Mouse (Mus musculus): ENCODE measurements around the gene Acsl1. TPM values are rescaled to one million over a fixed set of nuclear protein-coding genes. Genes with fewer than 3 reads are reported as not detected.

Gene Acsl1
- total and polyA plus RNA-seq, 3 experiments = 26.2 to 33.9 TPM; not detected in 1

GRCm38 (mm10) chr8:46568942-46569341 is 98.1 kb downstream of the Acsl1 start:
- Histone ChIP-seq H3K27ac (ENCODE audit: control insufficient read depth, low read depth, low read length) (no peak overlapping the region), H3K4me1 (ENCODE audit: control insufficient read depth in 1 of 2, insufficient read depth in 2 of 2, low read length in 2 of 2) (0 out of 4 replicates have a peak, but pooled peaks cover 0 to 2% of the 10 kb centered on the region in 2 experiments), H3K4me3 (ENCODE audit: control insufficient read depth in 1 of 2, insufficient read depth in 1 of 2, low read depth in 2 of 2, low read length in 2 of 2) (no peak overlapping the region), H3K9me3 (replicated peaks; ENCODE audit: insufficient read depth, low read length) (no peaks in the 10 kb centered on the region), H3K9ac (ENCODE audit: control insufficient read depth, low read depth, low read length, poor library complexity, severe bottlenecking) (no peak overlapping the region), H3K36me3 (ENCODE audit: control insufficient read depth in 1 of 2, insufficient read depth in 2 of 2, low read length in 2 of 2) (peaks cover 0 to 2% of the 10 kb centered on the region in 2 experiments; a peak in 1 of 4 replicates), H3K79me2 (ENCODE audit: control insufficient read depth, insufficient read depth, low read length, poor library complexity) (no peaks in the 10 kb centered on the region), H3K27me3 (ENCODE audit: control insufficient read depth in 1 of 2, insufficient read depth in 2 of 2, low read length in 2 of 2) (no peaks in the 10 kb centered on the region)
- peak; percentile 45 for DNase-seq (ENCODE audit: low read depth, low spot score)
- TF ChIP-seq E2F4 (IDR thresholded peaks at IDR 0.05; ENCODE audit: borderline replicate concordance, low read depth, low read length) = no peak
- TF ChIP-seq RAD21 (IDR thresholded peaks at IDR 0.05; ENCODE audit: low read depth, low read length) = peak; percentile 20
- no peak for TF ChIP-seq GATA1 (IDR thresholded peaks at IDR 0.05; ENCODE audit: low read depth, low read length)
- no peak for TF ChIP-seq MAZ (IDR thresholded peaks at IDR 0.05; ENCODE audit: low read depth, low read length)
- TF ChIP-seq MAX (IDR thresholded peaks at IDR 0.05; ENCODE audit: low read length) = no peak
- TF ChIP-seq MAFK (IDR thresholded peaks at IDR 0.05; ENCODE audit: borderline replicate concordance, low read depth, low read length) = no peak
- TF ChIP-seq SMC3 (IDR thresholded peaks at IDR 0.05; ENCODE audit: low read depth, low read length) = peak; percentile 48
- peak; percentile 29 to 57 (median 42) for TF ChIP-seq CTCF (IDR thresholded peaks at IDR 0.05 in 2 of 3, conservative IDR thresholded peaks at IDR 0.05 in 1 of 3; ENCODE audit: control insufficient read depth in 1 of 3, insufficient read depth in 1 of 3, low read depth in 2 of 3, low read length in 3 of 3, poor library complexity in 1 of 3, severe bottlenecking in 1 of 3)
- TF ChIP-seq NELFE (IDR thresholded peaks at IDR 0.05; ENCODE audit: low read depth, low read length) = no peak
- TF ChIP-seq KAT2A (conservative IDR thresholded peaks at IDR 0.05; ENCODE audit: low read depth, low read length) = no peak
- no peak for TF ChIP-seq ETS1 (IDR thresholded peaks at IDR 0.05; ENCODE audit: low read depth, low read length)
- TF ChIP-seq SIN3A (IDR thresholded peaks at IDR 0.05; ENCODE audit: low read length) = no peak
- no peak for TF ChIP-seq UBTF (IDR thresholded peaks at IDR 0.05; ENCODE audit: borderline replicate concordance, insufficient read depth, low read depth, low read length)
- TF ChIP-seq JUND (IDR thresholded peaks at IDR 0.05; ENCODE audit: low read depth, low read length) = no peak
- TF ChIP-seq TCF12 (IDR thresholded peaks at IDR 0.05; ENCODE audit: low read depth, low read length) = no peak
- no peak for TF ChIP-seq MYB (IDR thresholded peaks at IDR 0.05; ENCODE audit: low read depth, low read length)
- TF ChIP-seq HCFC1 (IDR thresholded peaks at IDR 0.05; ENCODE audit: low read depth, low read length) = no peak
- TF ChIP-seq MYC (IDR thresholded peaks at IDR 0.05; ENCODE audit: low read depth, low read length) = no peak

DNA sequence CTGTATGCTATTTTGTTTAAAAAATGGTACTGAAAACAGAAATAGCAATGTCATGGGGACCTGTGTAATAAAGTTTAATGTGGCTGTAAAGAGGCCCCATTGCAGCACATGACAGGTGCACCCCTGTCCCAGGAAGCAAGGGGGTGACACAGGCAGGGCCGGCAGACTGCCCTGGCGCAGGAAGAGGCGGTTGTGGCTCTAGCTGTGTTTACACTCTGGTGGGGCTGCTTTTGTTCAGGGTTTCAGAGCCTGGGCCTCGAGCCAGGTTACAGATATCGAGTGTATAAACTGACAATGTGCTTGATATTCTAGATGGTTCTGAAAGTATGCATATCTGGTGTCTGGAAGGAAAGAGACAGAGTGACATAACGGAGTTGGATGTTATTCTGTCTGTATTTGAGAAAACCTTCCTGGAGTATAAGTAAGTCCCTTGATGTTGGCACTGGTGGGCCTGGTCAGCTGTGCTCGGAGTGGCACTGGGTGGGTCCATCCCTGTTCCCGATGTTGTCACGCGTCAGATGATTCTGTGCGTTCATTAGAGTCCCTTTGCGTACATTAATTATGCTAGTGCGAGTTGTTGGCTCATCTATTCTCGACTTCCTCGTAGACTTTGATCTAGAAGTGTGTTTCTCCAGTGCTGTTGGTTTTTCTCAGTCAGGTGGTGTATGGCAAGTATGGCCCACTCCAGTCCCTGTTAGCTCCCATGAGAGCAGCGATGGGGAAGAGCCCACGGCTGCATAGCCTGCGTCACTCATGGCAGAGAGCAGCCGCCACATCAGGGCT is 99.0 kb downstream of the Acsl1 start:
- H3K27ac ChIP-seq (ENCODE audit: control insufficient read depth, low read depth, low read length) = no peak overlapping the region
- H3K79me2 ChIP-seq (ENCODE audit: control insufficient read depth, insufficient read depth, low read length, poor library complexity) = no peaks in the 10 kb centered on the region
- no peak overlapping the region for H3K9ac ChIP-seq (ENCODE audit: control insufficient read depth, low read depth, low read length, poor library complexity, severe bottlenecking)
- no peak for TF ChIP-seq EP300 (IDR thresholded peaks at IDR 0.05; ENCODE audit: low read depth in 1 of 2, low read length in 2 of 2)
- H3K27me3 ChIP-seq (ENCODE audit: control insufficient read depth in 1 of 2, insufficient read depth in 2 of 2, low read length in 2 of 2) = no peaks in the 10 kb centered on the region
- 0 out of 4 replicates have a peak, but pooled peaks cover 0 to 2% of the 10 kb centered on the region in 2 experiments for H3K4me1 ChIP-seq (ENCODE audit: control insufficient read depth in 1 of 2, insufficient read depth in 2 of 2, low read length in 2 of 2)
- H3K4me3 ChIP-seq (ENCODE audit: control insufficient read depth in 1 of 2, insufficient read depth in 1 of 2, low read depth in 2 of 2, low read length in 2 of 2) = no peak overlapping the region
- peaks cover 0 to 5% of the 10 kb centered on the region in 2 experiments; a peak in 1 of 4 replicates for H3K36me3 ChIP-seq (ENCODE audit: control insufficient read depth in 1 of 2, insufficient read depth in 2 of 2, low read length in 2 of 2)
- H3K9me3 ChIP-seq (replicated peaks; ENCODE audit: insufficient read depth, low read length) = no peaks in the 10 kb centered on the region
- no peak for DNase-seq (ENCODE audit: low read depth, low spot score)
